Mouse (Mus musculus) erythroblast, embryonic 14.5 days (primary cell): ENCODE data around the gene Aire. TPM values are rescaled to one million over a fixed set of nuclear protein-coding genes. Genes with fewer than 3 reads are reported as not detected.

Source experiments
- H3K27me3 ChIP-seq: 2 replicates; pipeline ENCODE4 v1.6.1; 2012; ENCODE audit warnings: inconsistent platforms; ENCODE audit not compliant: control insufficient read depth
- H3K36me3 ChIP-seq: 2 replicates; pipeline ENCODE4 v1.6.1; 2012; ENCODE audit warnings: mild to moderate bottlenecking, inconsistent platforms; ENCODE audit not compliant: control insufficient read depth
- H3K4me1 ChIP-seq: 2 replicates; pipeline ENCODE4 v1.6.1; 2012; ENCODE audit warnings: inconsistent platforms; ENCODE audit not compliant: control insufficient read depth
- H3K4me3 ChIP-seq: replicated peaks from 2 replicates; pipeline ENCODE3; 2012; ENCODE audit warnings: moderate library complexity, mild to moderate bottlenecking, inconsistent platforms
- H3K9me3 ChIP-seq: 2 replicates; pipeline ENCODE4 v1.6.1; 2012; ENCODE audit warnings: low read length, inconsistent platforms, mixed read lengths; ENCODE audit not compliant: control insufficient read depth
- GATA1 ChIP-seq: IDR thresholded peaks from 2 replicates; pipeline ENCODE4 v1.6.1; 2012; ENCODE audit warnings: low read length, inconsistent platforms, mixed read lengths
- TAL1 ChIP-seq: IDR thresholded peaks from 3 replicates; pipeline ENCODE4 v1.6.1; 2012; ENCODE audit warnings: low read length, inconsistent platforms, mixed read lengths
- polyA plus RNA-seq: library from polyadenylated mRNA; stranded (reverse); fragments of >175 nt; gene quantifications from 2 replicates; pipeline ENCODE4 v1.2.3, GENCODE M21; 2012

The Aire gene
- not detected in 2 replicates for polyA plus RNA-seq

GRCm38 (mm10) chr10:78043406-78043836 lies at the start of gene Aire:
Gene Aire, minus strand, starts transcription at chr10:78043610.
- H3K4me3 ChIP-seq = no peak within 1 kb of the TSS
- peaks cover 2% of the 10 kb centered on the region for H3K4me1 ChIP-seq
- no peaks in the 10 kb centered on the region for H3K36me3 ChIP-seq
- no peaks in the 10 kb centered on the region for H3K9me3 ChIP-seq
- no peak for TF ChIP-seq GATA1
- H3K27me3 ChIP-seq = peaks cover 13% of the 10 kb centered on the region

DNA sequence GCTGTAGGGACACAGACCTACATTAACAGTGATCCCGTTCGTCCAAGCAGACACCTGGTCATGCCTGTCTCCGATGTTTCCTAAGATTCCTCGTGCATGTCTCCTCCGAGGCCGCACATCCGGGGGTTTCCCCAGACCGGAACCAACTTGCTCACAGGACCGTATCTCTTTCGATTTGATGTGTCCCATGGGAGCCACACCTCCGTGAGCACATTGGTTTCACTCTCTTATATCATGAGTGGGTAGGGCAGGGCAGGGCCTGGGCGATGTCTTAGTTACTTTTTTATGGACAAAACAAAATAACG lies 49.3 kb upstream of the Aire start:
- no peaks in the 10 kb centered on the region for H3K27me3 ChIP-seq
- peaks cover 4% of the 10 kb centered on the region for H3K9me3 ChIP-seq
- H3K36me3 ChIP-seq = no peaks in the 10 kb centered on the region
- TF ChIP-seq GATA1 = no peak
- no peak for TF ChIP-seq TAL1
- no peak overlapping the region for H3K4me3 ChIP-seq
- no peaks in the 10 kb centered on the region for H3K4me1 ChIP-seq

GRCm38 (mm10) chr10:78091865-78092724 lies 48.7 kb upstream of the Aire start:
- no peak overlapping the region for H3K4me3 ChIP-seq
- H3K36me3 ChIP-seq = no peaks in the 10 kb centered on the region
- TF ChIP-seq TAL1 (no peak), GATA1 (no peak)
- no peaks in the 10 kb centered on the region for H3K27me3 ChIP-seq
- H3K4me1 ChIP-seq = no peaks in the 10 kb centered on the region
- no peaks in the 10 kb centered on the region for H3K9me3 ChIP-seq

- TF ChIP-seq TAL1 (no peak), GATA1 (no peak)
- H3K4me3 ChIP-seq = no peak overlapping the region
Observed at GRCm38 (mm10) chr10:78090706-78091491, 47.5 kb upstream of the Aire start.

DNA sequence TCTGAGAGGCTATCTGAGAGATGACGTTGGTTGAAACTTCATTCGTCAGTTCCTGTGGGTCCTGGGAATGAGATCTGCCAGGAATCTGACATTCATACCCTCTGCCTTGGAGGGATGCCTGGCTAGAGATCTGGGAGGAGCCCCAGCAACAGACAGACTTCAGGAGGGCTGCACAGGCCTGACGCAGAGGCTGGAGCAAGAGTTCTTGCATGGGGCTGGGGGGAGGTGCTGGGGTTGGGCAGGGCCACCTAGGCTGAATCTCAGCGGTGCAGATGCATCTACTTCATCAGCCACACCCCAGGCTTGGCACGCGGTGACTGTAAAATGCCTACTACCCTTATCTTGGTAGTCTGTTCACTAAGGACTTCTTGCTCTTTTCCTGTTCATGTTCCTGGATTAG lies 46.8 kb upstream of the Aire start:
- H3K9me3 ChIP-seq = no peaks in the 10 kb centered on the region
- TF ChIP-seq GATA1 (no peak), TAL1 (no peak)
- H3K4me1 ChIP-seq = no peaks in the 10 kb centered on the region
- H3K36me3 ChIP-seq = no peaks in the 10 kb centered on the region
- H3K4me3 ChIP-seq = no peak overlapping the region
- no peaks in the 10 kb centered on the region for H3K27me3 ChIP-seq

More at GRCm38 (mm10) chr10:78090706-78091491, 47.5 kb upstream of the Aire start:
- H3K4me1 ChIP-seq = no peaks in the 10 kb centered on the region
- no peaks in the 10 kb centered on the region for H3K27me3 ChIP-seq
- no peaks in the 10 kb centered on the region for H3K9me3 ChIP-seq
- no peaks in the 10 kb centered on the region for H3K36me3 ChIP-seq

DNA sequence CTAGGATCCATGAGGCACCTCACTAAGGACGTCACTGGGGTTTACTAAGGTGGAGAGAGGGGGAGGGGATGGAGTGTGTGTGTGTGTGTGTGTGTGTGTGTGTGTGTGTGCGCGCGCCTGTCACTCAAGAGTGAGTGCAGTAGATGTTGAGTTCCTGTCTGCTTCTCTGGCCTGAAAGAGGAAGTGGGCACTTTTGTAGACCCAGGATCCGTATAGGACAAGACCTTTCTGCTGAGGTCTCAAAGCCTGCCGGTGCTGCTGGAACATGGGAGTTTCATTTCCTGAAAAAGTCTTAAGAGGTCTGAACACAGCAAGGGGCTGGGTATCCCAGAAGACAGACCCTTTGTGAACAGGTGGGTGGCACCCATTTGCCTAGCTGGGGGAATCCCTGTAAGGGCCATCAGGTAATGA lies 43.7 kb upstream of the Aire start:
- TF ChIP-seq TAL1 (no peak), GATA1 (no peak)
- H3K4me1 ChIP-seq = no peaks in the 10 kb centered on the region
- no peaks in the 10 kb centered on the region for H3K36me3 ChIP-seq
- no peaks in the 10 kb centered on the region for H3K27me3 ChIP-seq
- no peak overlapping the region for H3K4me3 ChIP-seq
- H3K9me3 ChIP-seq = no peaks in the 10 kb centered on the region

DNA sequence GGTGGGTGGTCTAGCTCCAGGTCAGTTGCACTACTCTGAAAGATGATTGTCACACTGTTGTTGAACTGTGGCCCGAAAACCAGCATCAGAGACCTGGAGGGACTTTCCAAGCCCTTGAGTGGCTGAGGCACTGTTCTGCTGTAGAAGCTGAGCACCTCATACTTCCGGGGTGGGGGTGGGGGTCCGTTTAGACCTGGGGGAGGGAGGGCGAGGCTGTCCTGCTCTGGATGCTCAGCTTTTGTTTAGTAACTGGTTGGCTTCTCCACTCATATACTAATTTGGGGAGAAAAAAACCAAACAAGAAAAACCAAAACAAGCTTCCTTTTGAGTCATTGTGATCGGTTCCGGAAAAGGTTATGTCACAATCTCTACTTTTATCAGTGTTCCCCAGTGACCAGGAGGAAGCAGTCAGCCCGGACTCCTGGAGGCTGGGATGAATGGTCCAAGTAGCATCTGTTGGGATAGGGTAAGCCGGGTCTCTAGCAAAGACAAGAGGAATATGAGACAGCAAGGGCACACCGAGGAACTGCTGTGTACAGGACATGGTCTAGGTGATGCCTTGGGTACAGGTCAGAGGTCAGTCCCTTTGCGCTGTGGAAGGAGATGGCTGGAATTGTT lies 43.1 kb upstream of the Aire start:
- Histone ChIP-seq H3K27me3 (no peaks in the 10 kb centered on the region), H3K36me3 (no peaks in the 10 kb centered on the region), H3K4me1 (no peaks in the 10 kb centered on the region), H3K4me3 (no peak overlapping the region), H3K9me3 (no peaks in the 10 kb centered on the region)
- no peak for TF ChIP-seq GATA1
- no peak for TF ChIP-seq TAL1

DNA sequence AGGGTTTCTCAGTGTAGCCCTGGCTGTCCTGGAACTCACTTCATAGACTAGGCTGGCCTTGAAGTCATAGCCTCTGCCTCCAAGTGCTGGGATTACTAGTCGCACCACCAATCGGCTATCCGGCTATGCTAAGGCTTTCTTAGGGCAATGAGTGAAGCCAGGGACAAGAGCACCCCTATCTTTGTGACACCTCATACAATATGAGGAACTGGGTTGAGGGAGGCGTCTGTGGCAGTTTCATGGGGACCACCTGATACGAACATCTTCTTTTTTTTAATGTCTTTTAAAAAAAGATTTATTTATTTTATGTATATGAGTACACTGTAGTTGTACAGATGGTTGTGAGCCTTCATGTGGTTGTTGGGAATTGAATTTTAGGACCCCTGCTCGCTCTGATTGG lies 42.3 kb upstream of the Aire start:
- H3K4me1 ChIP-seq = no peaks in the 10 kb centered on the region
- no peaks in the 10 kb centered on the region for H3K27me3 ChIP-seq
- no peak for TF ChIP-seq GATA1
- no peak for TF ChIP-seq TAL1
- no peaks in the 10 kb centered on the region for H3K9me3 ChIP-seq
- H3K4me3 ChIP-seq = no peak overlapping the region
- H3K36me3 ChIP-seq = no peaks in the 10 kb centered on the region

DNA sequence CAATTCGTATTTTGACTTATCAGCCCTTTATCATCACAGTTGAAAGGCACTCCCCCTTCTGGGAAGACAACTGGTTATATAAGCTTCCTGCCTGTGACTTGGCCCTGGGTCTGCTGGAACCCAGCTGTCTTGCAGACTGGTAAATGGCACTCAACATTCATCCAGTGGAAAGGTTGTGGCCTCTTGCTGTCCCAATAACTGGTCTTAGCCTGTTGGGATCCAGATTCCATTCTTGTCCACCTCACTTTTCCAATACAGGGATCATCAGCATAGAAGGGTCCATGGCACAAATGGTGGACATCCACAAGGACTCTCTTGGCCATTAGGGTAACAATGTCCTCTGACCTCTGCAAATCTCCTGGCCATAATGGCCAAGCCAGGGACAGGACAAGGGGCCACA lies 40.7 kb upstream of the Aire start:
- TF ChIP-seq GATA1 = no peak
- TF ChIP-seq TAL1 = no peak
- H3K4me3 ChIP-seq = no peak overlapping the region
- no peaks in the 10 kb centered on the region for H3K4me1 ChIP-seq
- H3K27me3 ChIP-seq = no peaks in the 10 kb centered on the region
- no peaks in the 10 kb centered on the region for H3K9me3 ChIP-seq
- no peaks in the 10 kb centered on the region for H3K36me3 ChIP-seq
